Mouse (Mus musculus): Measurements from ENCODE around the gene Gm17535.
A peak's percentile ranks its signal among the peaks of the same experiment; 100 is the strongest.
"Not testable (repeated sequence)": the region's sequence is repeated elsewhere in the genome, so short reads cannot be mapped to it uniquely, and the experiment has no call there.

The Gm17535 gene

DNA sequence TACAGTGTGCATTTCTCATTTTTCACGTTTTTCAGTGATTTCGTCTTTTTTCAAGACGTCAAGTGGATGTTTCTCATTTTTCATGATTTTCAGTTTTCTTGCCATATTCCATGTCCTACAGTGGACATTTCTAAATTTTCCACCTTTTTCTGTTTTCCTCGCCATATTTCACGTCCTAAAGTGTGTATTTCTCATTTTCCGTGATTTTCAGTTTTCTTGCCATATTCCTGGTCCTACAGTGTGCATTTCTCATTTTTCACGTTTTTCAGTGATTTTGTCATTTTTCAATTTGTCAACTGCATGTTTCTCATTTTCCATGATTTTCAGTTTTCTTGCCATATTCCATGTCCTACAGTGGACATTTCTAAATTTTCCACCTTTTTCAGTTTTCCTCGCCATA, at the start of gene Gm17535:
Gene Gm17535 (plus strand): TSS at position 301 of the 400 bp plus-strand sequence.
- DNase-seq (ENCODE audit: low spot score), result not testable (repeated sequence)

DNA sequence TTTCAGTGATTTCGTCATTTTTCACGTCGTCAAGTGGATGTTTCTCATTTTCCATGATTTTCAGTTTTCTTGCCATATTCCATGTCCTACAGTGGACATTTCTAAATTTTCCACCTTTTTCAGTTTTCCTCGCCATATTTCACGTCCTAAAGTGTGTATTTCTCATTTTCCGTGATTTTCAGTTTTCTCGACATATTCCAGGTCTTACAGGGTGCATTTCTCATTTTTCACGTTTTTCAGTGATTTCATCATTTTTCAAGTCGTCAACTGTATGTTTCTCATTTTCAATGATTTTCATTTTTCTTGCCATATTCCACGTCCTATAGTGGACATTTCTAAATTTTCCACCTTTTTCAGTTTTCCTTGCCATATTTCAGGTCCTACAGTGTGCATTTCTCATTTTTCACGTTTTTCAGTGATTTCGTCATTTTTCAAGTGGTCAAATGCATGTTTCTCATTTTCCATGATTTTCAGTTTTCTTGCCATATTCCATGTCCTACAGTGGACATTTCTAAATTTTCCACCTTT, 33.9 kb upstream of the Gm17535 start, which contains the start of gene Gm10722:
Gene Gm10722 (plus strand): TSS at position 478 of the 528 bp plus-strand sequence.
- DNase-seq (ENCODE audit: low spot score), result not testable (repeated sequence)

DNA sequence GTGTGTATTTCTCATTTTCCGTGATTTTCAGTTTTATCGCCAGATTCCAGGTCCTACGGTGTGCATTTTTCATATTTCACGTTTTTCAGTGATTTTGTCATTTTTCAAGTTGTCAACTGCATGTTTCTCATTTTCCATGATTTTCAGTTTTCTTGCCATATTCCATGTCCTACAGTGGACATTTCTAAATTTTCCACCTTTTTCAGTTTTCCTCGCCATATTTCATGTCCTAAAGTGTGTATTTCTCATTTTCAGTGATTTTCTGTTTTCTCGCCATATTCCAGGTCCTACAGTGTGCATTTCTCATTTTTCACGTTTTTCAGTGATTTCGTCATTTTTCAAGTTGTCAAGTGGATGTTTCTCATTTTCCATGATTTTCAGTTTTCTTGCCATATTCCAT, 33.4 kb upstream of the Gm17535 start:
- DNase-seq (ENCODE audit: low spot score), result not testable (repeated sequence)

DNA sequence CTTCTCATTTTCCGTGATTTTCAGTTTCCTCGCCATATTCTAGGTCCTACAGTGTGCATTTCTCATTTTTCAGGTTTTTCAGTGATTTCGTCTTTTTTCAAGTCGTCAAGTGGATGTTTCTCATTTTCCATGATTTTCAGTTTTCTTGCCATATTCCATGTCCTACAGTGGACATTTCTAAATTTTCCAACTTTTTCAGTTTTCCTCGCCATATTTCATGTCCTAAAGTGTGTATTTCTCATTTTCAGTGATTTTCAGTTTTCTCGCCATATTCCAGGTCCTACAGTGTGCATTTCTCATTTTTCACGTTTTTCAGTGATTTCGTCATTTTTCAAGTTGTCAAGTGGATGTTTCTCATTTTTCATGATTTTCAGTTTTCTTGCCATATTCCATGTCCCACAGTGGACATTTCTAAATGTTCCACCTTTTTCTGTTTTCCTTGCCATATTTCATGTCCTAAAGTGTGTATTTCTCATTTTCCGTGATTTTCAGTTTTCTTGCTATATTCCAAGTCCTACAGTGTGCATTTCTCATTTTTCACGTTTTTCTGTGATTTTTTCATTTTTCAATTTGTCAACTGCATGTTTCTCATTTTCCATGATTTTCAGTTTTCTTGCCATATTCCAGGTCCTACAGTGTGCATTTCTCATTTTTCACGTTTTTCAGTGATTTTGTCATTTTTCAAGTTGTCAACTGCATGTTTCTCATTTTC, 32.3 kb upstream of the Gm17535 start:
- DNase-seq (ENCODE audit: low spot score), result peak; percentile 21

DNA sequence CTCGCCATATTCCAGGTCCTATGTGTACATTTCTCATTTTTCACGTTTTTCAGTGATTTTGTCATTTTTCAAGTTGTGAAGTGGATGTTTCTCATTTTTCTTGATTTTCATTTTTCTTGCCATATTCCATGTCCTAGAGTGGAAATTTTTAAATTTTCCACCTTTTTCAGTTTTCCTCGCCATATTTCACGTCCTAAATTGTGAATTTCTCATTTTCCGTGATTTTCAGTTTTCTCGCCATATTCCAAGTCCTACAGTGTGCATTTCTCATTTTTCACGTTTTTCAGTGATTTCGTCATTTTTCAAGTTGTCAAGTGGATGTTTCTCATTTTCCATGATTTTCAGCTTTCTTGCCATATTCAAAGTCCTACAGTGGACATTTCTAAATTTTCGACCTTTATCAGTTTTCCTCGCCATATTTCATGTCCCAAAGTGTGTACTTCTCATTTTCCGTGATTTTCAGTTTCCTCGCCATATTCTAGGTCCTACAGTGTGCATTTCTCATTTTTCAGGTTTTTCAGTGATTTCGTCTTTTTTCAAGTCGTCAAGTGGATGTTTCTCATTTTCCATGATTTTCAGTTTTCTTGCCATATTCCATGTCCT, 31.5 kb upstream of the Gm17535 start, which contains the start of gene Gm11168:
Gene Gm11168 (plus strand): TSS at position 553 of the 603 bp plus-strand sequence.
- DNase-seq (ENCODE audit: low spot score), result not testable (repeated sequence)

DNA sequence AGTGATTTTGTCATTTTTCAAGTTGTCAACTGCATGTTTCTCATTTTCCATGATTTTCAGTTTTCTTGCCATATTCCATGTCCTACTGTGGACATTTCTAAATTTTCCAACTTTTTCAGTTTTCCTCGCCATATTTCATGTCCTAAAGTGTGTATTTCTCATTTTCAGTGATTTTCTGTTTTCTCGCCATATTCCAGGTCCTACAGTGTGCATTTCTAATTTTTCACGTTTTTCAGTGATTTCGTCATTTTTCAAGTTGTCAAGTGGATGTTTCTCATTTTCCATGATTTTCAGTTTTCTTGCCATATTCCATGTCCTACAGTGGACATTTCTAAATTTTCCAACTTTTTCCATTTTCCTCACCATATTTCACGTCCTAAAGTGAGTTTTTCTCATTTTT, 28.2 kb upstream of the Gm17535 start:
- not testable (repeated sequence) for DNase-seq (ENCODE audit: low spot score)

DNA sequence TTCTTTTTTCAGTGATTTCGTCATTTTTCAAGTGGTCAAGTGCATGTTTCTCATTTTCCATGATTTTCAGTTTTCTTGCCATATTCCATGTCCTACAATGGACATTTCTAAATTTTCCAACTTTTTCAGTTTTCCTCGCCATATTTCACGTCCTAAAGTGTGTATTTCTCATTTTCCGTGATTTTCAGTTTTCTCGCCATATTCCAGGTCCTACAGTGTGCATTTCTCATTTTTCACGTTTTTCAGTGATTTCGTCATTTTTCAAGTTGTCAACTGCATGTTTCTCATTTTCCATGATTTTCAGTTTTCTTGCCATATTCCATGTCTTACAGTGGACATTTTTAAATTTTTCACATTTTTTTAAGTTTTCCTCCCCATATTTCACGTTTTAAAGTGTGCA, 27.8 kb upstream of the Gm17535 start:
- DNase-seq (ENCODE audit: low spot score), result peak; percentile 31

DNA sequence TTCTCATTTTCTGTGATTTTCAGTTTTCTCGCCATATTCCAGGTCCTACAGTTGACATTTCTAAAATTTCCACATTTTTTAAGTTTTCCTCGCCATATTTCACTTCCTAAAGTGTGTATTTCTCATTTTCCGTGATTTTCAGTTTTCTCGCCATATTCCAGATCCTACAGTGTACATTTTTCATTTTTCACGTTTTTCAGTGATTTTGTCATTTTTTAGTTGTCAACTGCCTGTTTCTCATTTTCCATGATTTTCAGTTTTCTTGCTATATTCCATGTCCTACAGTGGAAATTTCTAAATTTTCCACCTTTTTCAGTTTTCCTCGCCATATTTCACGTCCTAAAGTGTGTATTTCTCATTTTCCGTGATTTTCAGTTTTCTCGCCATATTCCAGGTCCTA, 27.1 kb upstream of the Gm17535 start:
- not testable (repeated sequence) for DNase-seq (ENCODE audit: low spot score)

DNA sequence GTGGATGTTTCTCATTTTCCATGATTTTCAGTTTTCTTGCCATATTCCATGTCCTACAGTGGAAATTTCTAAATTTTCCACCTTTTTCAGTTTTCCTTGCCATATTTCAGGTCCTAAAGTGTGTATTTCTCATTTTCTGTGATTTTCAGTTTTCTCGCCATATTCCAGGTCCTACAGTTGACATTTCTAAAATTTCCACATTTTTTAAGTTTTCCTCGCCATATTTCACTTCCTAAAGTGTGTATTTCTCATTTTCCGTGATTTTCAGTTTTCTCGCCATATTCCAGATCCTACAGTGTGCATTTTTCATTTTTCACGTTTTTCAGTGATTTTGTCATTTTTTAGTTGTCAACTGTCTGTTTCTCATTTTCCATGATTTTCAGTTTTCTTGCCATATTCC, 25.1 kb upstream of the Gm17535 start:
- DNase-seq (ENCODE audit: low spot score), result not testable (repeated sequence)

DNA sequence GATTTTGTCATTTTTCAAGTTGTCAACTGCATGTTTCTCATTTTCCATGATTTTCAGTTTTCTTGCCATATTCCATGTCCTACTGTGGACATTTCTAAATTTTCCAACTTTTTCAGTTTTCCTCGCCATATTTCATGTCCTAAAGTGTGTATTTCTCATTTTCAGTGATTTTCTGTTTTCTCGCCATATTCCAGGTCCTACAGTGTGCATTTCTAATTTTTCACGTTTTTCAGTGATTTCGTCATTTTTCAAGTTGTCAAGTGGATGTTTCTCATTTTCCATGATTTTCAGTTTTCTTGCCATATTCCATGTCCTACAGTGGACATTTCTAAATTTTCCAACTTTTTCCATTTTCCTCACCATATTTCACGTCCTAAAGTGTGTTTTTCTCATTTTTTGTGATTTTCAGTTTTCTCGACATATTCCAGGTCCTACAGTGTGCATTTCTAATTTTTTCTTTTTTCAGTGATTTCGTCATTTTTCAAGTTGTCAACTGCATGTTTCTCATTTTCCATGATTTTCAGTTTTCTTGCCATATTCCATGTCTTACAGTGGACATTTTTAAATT, 22.3 kb upstream of the Gm17535 start:
- not testable (repeated sequence) for DNase-seq (ENCODE audit: low spot score)

DNA sequence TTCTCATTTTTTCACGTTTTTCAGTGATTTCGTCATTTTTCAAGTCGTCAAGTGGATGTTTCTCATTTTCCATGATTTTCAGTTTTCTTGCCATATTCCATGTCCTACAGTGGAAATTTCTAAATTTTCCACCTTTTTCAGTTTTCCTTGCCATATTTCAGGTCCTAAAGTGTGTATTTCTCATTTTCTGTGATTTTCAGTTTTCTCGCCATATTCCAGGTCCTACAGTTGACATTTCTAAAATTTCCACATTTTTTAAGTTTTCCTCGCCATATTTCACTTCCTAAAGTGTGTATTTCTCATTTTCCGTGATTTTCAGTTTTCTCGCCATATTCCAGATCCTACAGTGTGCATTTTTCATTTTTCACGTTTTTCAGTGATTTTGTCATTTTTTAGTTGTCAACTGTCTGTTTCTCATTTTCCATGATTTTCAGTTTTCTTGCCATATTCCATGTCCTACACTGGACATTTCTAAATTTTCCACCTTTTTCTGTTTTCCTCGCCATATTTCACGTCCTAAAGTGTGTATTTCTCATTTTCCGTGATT, 21.6 kb upstream of the Gm17535 start, which contains the start of gene Gm10721:
Gene Gm10721 (plus strand): TSS at position 408 of the 547 bp plus-strand sequence.
- not testable (repeated sequence) for DNase-seq (ENCODE audit: low spot score)

DNA sequence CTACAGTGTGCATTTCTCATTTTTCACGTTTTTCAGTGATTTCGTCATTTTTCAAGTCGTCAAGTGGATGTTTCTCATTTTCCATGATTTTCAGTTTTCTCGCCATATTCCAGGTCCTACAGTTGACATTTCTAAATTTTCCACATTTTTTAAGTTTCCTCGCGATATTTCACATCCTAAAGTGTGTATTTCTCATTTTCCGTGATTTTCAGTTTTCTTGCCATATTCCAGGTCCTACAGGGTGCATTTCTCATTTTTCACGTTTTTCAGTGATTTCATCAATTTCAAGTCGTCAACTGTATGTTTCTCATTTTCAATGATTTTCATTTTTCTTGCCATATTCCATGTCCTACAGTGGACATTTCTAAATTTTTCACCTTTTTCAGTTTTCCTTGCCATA, 19.0 kb upstream of the Gm17535 start, which contains the start of gene Gm10720:
Gene Gm10720 (plus strand): TSS at position 301 of the 400 bp plus-strand sequence.
- DNase-seq (ENCODE audit: low spot score), result not testable (repeated sequence)

DNA sequence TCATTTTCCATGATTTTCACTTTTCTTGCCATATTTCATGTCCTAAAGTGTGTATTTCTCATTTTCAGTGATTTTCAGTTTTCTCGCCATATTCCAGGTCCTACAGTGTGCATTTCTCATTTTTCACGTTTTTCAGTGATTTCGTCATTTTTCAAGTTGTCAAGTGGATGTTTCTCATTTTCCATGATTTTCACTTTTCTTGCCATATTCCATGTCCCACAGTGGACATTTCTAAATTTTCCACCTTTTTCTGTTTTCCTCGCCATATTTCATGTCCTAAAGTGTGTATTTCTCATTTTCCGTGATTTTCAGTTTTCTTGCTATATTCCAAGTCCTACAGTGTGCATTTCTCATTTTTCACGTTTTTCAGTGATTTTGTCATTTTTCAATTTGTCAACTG, 18.5 kb upstream of the Gm17535 start:
- not testable (repeated sequence) for DNase-seq (ENCODE audit: low spot score)

DNA sequence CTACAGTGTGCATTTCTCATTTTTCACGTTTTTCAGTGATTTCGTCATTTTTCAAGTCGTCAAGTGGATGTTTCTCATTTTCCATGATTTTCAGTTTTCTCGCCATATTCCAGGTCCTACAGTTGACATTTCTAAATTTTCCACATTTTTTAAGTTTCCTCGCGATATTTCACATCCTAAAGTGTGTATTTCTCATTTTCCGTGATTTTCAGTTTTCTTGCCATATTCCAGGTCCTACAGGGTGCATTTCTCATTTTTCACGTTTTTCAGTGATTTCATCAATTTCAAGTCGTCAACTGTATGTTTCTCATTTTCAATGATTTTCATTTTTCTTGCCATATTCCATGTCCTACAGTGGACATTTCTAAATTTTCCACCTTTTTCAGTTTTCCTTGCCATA, 17.3 kb upstream of the Gm17535 start, which contains the start of gene Gm10719:
Gene Gm10719 (plus strand): TSS at position 301 of the 400 bp plus-strand sequence.
- not testable (repeated sequence) for DNase-seq (ENCODE audit: low spot score)

DNA sequence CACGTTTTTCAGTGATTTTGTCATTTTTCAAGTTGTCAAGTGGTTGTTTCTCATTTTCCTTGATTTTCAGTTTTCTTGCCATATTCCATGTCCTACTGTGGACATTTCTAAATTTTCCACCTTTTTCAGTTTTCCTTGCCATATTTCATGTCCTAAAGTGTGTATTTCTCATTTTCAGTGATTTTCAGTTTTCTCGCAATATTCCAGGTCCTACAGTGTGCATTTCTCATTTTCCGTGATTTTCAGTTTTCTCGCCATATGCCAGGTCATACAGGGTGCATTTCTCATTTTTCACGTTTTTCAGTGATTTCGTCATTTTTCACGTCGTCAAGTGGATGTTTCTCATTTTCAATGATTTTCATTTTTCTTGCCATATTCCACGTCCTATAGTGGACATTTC, 15.5 kb upstream of the Gm17535 start:
- peak; percentile 34 for DNase-seq (ENCODE audit: low spot score)

DNA sequence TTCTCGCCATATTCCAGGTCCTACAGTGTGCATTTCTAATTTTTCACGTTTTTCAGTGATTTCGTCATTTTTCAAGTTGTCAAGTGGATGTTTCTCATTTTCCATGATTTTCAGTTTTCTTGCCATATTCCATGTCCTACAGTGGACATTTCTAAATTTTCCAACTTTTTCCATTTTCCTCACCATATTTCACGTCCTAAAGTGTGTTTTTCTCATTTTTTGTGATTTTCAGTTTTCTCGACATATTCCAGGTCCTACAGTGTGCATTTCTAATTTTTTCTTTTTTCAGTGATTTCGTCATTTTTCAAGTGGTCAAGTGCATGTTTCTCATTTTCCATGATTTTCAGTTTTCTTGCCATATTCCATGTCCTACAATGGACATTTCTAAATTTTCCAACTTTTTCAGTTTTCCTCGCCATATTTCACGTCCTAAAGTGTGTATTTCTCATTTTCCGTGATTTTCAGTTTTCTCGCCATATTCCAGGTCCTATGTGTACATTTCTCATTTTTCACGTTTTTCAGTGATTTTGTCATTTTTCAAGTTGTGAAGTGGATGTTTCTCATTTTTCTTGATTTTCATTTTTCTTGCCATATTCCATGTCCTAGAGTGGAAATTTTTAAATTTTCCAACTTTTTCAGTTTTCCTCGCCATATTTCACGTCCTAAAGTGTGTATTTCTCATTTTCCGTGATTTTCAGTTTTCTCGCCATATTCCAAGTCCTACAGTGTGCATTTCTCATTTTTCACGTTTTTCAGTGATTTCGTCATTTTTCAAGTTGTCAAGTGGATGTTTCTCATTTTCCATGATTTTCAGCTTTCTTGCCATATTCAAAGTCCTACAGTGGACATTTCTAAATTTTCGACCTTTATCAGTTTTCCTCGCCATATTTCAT, 14.3 kb upstream of the Gm17535 start:
- DNase-seq (ENCODE audit: low spot score), result not testable (repeated sequence)

DNA sequence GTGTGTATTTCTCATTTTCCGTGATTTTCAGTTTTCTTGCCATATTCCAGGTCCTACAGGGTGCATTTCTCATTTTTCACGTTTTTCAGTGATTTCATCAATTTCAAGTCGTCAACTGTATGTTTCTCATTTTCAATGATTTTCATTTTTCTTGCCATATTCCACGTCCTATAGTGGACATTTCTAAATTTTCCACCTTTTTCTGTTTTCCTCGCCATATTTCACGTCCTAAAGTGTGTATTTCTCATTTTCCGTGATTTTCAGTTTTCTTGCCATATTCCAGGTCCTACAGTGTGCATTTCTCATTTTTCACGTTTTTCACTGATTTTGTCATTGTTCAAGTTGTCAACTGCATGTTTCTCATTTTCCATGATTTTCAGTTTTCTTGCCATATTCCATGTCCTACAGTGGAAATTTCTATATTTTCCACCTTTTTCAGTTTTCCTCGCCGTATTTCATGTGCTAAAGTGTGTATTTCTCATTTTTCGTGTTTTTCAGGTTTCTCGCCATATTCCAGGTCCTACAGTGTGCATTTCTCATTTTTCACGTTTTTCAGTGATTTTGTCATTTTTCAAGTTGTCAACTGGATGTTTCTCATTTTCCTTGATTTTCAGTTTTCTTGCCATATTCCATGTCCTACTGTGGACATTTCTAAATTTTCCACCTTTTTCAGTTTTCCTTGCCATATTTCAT, 11.9 kb upstream of the Gm17535 start:
- DNase-seq (ENCODE audit: low spot score), result not testable (repeated sequence)

DNA sequence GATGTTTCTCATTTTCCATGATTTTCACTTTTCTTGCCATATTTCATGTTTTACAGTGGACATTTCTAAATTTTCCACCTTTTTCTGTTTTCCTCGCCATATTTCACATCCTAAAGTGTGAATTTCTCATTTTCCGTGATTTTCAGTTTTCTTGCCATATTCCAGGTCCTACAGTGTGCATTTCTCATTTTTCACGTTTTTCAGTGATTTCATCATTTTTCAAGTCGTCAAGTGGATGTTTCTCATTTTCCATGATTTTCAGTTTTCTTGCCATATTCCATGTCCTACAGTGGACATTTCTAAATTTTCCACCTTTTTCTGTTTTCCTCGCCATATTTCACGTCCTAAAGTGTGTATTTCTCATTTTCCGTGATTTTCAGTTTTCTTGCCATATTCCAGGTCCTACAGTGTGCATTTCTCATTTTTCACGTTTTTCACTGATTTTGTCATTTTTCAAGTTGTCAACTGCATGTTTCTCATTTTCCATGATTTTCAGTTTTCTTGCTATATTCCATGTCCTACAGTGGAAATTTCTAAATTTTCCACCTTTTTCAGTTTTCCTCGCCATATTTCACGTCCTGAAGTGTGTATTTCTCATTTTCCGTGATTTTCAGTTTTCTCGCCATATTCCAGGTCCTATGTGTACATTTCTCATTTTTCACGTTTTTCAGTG, 11.0 kb upstream of the Gm17535 start, which contains the start of gene Gm10718:
Gene Gm10718 (plus strand): TSS at position 236 of the 673 bp plus-strand sequence.
- not testable (repeated sequence) for DNase-seq (ENCODE audit: low spot score)

DNA sequence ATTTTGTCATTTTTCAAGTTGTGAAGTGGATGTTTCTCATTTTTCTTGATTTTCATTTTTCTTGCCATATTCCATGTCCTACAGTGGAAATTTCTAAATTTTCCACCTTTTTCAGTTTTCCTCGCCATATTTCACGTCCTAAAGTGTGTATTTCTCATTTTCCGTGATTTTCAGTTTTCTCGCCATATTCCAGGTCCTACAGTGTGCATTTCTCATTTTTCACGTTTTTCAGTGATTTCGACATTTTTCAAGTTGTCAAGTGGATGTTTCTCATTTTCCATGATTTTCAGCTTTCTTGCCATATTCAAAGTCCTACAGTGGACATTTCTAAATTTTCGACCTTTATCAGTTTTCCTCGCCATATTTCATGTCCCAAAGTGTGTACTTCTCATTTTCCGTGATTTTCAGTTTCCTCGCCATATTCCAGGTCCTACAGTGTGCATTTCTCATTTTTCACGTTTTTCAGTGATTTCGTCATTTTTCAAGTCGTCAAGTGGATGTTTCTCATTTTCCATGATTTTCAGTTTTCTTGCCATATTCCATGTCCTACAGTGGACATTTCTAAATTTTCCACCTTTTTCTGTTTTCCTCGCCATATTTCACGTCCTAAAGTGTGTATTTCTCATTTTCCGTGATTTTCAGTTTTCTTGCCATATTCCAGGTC, 10.3 kb upstream of the Gm17535 start:
- peak; percentile 22 for DNase-seq (ENCODE audit: low spot score)

Measured in ovary, postnatal 36 days (tissue).